Mouse (Mus musculus): ENCODE data around the gene Tmem209. TPM values are rescaled to one million over a fixed set of nuclear protein-coding genes. Genes with fewer than 3 reads are reported as not detected.
A peak's percentile ranks its signal among the peaks of the same experiment; 100 is the strongest.

The Tmem209 gene
- total RNA-seq (2021): 10 to 100 TPM; 15.8 to 20.7 TPM

GRCm38 (mm10) chr6:30509265-30510239 lies at the start of gene Tmem209, which contains the start of gene Ssmem1:
Tmem209 (minus strand) TSS chr6:30509783.
Ssmem1 (plus strand) TSS chr6:30509849.
- DNase-seq (ENCODE audit: extremely low spot score in 1 of 2, low spot score in 1 of 2): peak; percentile 95 to 97

GRCm38 (mm10) chr6:30556080-30556479 lies 46.5 kb upstream of the Tmem209 start:
- no peak for DNase-seq (ENCODE audit: extremely low spot score in 1 of 2, low spot score in 1 of 2)

- DNase-seq (ENCODE audit: extremely low spot score in 1 of 2, low spot score in 1 of 2): no peak
Measured at GRCm38 (mm10) chr6:30554621-30555170, 45.1 kb upstream of the Tmem209 start.

DNA sequence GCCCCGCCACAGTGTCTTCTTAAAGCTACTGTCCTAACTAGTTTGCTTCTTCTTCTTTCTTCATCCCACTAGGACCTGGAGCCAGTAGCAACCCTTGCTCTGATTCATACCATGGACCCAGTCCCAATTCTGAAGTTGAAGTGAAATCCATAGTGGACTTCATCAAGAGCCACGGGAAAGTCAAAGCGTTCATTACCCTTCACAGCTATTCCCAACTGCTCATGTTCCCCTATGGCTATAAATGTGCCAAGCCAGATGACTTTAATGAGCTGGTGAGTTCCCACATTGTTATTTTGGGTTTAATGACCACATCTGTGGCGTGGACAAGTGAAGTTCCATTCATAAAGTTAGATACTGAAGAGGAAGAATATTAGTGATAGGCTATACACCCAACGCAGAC lies 44.5 kb upstream of the Tmem209 start:
- DNase-seq (ENCODE audit: extremely low spot score in 1 of 2, low spot score in 1 of 2): no peak

DNA sequence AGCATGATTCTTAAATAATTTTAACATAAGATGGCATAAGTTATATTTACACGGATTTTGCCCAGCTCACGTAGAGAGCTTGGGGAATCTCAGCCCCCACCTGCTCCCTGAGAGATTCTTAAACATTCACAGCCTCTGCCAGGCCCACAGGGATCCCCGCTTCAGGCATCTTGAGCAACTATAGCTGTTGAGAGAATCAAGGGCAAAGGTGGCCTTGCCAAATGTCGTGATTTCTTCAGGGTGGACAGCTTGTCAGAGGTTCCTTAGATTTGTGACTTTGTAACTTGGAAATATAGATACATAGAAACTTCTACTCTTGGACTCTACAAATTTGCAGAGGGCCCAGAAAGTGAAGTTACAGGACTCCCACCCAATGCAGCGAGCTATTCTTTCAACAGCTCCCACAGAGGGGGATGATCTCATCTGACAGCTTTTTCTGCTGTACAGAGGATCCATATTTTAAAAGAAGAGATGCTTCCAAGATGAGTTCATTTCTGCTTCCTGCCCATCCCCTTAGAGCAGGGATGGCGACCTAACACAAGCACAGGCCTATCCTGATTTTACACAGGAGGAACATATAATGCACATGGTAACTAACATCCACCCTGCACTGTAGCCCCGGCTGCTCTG lies 43.9 kb upstream of the Tmem209 start:
- DNase-seq (ENCODE audit: extremely low spot score in 1 of 2, low spot score in 1 of 2): no peak

DNA sequence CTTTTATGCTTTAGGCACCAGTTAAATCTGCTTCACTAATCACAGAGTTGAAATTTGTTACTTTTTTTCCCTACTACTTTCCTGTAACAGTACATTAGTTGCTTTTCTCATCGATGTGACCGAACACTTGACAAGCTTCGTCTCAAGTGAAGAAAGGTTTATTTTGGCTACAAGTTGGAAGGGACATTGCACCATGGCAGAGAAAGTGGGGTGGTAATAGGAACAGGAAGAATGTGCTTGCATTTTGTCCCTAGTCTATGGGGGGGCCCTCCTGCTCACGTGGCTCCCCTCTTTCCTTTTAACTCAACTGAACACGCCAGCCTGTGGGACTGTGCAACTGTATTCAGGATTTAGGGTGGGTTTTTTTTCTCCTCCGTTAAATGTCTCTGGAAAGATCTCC lies 43.0 kb upstream of the Tmem209 start:
- no peak for DNase-seq (ENCODE audit: extremely low spot score in 1 of 2, low spot score in 1 of 2)

- peak in 1 of 2 experiments; percentile 40 for DNase-seq (ENCODE audit: extremely low spot score in 1 of 2, low spot score in 1 of 2)
Measured at GRCm38 (mm10) chr6:30551644-30552580, 42.3 kb upstream of the Tmem209 start.

DNA sequence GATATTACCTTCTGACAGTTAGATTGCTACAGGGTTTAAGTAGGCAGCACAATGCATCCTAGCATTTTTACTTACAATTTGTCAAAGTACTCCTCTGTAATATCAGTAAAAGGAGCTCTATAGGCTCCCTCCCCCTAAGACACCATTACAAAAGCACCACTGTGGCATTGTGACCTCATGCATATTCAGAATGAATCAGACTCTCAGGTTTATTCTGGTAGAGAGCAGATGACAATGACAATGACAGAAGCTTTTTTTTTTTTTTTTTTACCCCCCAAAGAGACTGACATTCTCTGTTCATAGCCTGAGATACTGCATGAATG lies 41.6 kb upstream of the Tmem209 start:
- DNase-seq (ENCODE audit: extremely low spot score in 1 of 2, low spot score in 1 of 2): no peak

DNA sequence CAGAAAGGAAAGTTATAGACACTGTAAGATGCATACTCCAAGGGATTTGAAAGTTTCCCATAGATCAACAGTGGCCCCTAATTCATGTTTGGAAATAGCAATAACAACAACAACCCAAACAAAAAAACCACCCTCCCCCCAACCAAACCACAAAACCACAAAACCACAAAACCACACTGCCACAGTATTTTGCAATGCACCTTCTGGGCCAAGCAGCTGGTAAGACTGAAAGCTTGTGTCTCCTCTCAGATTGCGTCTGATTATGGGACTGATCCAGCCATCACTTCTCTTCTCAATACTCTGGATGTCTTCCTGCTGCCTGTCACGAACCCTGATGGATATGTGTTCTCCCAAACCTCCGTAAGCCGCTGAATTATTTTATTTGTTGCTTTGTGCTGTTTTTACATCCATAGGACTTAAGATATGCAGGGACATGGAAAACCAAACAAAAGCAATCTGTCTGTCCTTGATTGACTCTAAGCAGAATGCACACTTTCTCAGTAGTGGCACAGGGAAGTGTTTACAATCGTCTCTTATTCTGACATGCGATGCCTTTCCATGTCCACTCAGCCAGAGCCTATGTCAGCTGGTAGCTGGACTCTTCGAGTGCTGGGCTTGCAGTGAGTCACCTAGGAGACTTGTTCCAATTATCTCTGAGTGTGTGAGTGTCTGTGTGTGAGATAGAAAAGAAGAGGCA lies 41.1 kb upstream of the Tmem209 start:
- no peak for DNase-seq (ENCODE audit: extremely low spot score in 1 of 2, low spot score in 1 of 2)

DNA sequence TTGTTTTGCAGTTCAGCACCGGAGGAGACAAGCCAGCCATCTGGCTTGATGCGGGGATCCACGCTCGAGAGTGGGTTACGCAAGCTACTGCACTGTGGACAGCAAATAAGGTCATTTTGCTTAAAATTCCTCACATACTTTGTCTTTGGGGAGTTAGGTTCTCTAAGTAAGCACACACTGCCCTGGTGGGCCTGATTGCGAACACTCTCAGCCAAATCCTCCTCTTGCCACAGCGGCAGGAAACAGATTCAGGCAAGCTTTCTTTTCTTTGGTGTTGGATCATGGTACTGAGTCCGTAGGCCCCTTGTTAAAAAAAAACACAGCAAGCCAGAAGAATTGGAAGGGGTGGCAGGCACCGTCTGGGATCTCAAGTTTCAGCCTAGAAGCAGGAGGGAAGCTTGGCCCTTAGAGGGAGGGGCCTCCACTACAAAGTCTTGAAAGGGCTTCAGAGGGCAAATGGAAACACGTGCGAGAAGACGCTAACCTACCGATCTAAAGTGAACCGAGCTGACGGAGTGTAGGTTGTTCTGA lies 39.7 kb upstream of the Tmem209 start:
- DNase-seq (ENCODE audit: extremely low spot score in 1 of 2, low spot score in 1 of 2): no peak

DNA sequence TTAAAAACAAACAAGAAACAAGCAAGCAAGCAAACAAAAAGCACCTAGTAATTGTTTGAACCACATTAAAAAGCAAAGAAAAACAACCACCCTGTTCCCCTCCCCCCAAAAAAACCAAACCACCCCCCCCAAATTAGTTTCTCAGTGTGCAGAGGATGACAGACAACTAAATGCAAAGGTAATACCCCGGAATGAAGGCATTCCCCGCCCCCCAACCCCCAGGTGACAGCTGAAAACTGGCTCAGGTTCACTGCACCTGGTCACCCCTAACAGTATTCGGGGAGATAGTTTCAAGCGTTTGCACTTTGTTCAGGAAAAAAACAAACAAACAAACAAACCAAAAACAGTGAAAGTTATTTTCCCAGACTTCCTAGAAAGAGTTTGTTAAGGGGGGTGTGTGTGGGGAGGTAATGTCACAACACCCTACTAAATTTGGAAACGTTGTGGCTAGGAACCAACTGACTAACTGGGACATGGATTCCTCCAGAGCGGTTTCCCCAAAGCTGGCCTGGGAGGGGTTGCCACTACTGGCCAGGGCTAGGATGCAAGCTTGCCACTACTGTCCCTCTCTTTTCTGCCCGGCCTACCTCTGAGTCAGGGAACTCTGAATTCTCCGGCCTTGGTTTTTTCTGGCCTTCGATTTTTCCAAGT lies 38.2 kb upstream of the Tmem209 start:
- peak in 1 of 2 experiments; percentile 2 for DNase-seq (ENCODE audit: extremely low spot score in 1 of 2, low spot score in 1 of 2)

DNA sequence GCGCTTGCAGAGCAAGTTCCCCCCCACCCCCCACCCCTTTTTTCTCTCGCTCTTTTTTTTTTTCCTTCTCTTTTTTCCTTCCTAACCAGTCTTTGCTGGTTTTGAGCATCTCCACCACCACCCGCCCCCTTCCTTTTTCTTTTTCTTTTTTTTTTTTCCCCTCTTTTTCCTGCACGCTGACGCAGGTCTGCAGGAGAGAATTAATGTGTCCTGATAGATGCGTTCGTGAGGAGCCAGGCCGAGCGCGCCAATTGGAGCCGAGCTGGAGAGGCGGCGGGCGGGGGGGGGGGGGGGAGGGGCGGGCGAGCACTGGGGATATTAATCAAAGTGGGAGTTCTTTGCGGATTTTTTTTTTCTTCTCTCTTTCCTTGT lies 37.7 kb upstream of the Tmem209 start:
- DNase-seq (ENCODE audit: extremely low spot score in 1 of 2, low spot score in 1 of 2): no peak

DNA sequence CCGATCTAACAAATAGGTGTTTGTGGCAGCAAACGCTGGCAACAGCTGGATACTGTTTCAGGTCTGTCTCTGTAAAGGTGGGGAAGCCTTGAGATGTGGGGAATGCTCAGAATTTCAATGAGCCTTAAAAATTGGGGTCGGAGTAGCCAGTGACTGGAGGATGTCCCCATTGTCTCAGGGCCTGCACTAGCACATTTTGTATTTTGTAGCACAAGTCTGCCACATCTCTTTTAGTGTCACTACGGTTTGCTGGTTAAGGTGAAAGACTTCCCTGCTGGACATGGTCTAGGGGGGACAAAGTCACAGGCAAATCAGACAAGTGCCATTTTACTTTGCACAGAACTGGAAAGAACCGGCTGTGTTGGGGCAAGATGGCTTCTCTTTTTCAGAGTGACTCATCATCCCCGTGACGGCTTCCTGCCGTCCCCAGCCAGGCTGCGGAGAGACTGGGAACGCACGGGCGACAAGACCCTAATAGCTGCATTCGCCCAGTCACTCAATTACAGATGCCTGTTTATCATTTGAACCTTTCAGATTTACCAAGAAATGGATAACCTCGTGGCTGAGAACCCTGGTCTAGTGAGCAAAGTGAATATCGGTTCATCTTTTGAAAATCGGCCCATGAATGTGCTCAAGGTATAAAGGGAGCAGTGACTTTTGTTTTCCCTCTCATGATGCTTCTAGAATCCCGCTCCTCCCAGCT lies 37.1 kb upstream of the Tmem209 start:
- DNase-seq (ENCODE audit: extremely low spot score in 1 of 2, low spot score in 1 of 2): no peak

GRCm38 (mm10) chr6:30545689-30546088 lies 36.1 kb upstream of the Tmem209 start:
- DNase-seq (ENCODE audit: extremely low spot score in 1 of 2, low spot score in 1 of 2): no peak

GRCm38 (mm10) chr6:30543851-30544250 lies 34.3 kb upstream of the Tmem209 start:
- no peak for DNase-seq (ENCODE audit: extremely low spot score in 1 of 2, low spot score in 1 of 2)

DNA sequence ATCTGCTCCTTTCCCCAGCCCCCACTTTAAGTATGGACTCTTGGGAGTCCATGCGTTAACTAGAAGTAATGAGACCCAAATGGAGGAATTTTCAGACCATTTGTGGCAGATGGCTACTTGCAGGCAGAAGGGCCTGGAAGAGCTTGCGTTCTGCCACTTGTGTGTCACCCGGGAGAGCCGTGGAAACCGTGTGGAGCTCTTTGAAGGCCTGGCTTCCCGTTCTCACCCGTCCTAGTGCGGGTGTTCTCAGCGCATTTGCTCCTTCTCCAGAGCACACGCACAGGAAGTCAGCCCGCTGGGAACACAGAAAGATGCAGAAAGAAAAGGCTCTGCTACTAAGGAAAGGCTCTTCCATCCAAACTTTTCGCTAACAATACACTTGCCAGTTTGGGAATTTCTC lies 33.5 kb upstream of the Tmem209 start:
- DNase-seq (ENCODE audit: extremely low spot score in 1 of 2, low spot score in 1 of 2): no peak

DNA sequence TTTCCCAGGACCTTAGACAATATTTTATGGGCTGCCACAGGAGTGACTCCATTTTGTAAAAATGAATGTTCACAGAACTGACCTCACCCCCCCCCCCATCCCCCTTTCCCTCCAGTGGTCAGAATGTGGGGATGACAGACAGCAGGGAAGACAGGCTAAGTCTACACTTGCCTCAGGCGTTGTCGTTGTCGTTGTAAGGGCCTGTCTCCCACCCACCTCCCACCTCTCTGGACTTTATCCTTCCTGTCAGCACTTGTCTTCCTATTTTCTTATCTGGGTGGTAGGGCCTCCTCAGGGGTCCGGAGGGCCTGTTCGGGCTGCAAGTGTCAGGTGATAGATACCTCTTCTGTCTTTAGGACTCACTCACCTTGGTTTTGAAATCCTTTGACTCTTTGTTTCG lies 32.7 kb upstream of the Tmem209 start:
- no peak for DNase-seq (ENCODE audit: extremely low spot score in 1 of 2, low spot score in 1 of 2)

GRCm38 (mm10) chr6:30541009-30541799 lies 31.6 kb upstream of the Tmem209 start, which contains the start of gene Cpa2:
Cpa2 (plus strand) TSS chr6:30541582.
- no peak for DNase-seq (ENCODE audit: extremely low spot score in 1 of 2, low spot score in 1 of 2)

Data from layer of hippocampus, postnatal 25 days (tissue).